Mouse (Mus musculus): ENCODE measurements around the gene Usp12. TPM values are rescaled to one million over a fixed set of nuclear protein-coding genes. Genes with fewer than 3 reads are reported as not detected.

The Usp12 gene
- polyA plus RNA-seq, 1 experiment from 2014 or later, result 12.1 TPM

GRCm38 (mm10) chr5:146770002-146770848, 24.6 kb downstream of the Usp12 start:
- no peak overlapping the region for H3K4me3 ChIP-seq (ENCODE audit: low read depth, low read length)
- ATAC-seq (ENCODE audit: low FRiP score) (no peak), DNase-seq (ENCODE audit: low spot score, missing footprints) (no peak)
- no peaks in the 10 kb centered on the region for H3K9me3 ChIP-seq (ENCODE audit: control insufficient read depth, low read length)
- no peak overlapping the region for H3K4me2 ChIP-seq
- H3K27ac ChIP-seq (ENCODE audit: low read depth, low read length), result no peak overlapping the region
- H3K9ac ChIP-seq (ENCODE audit: low read length), result no peak overlapping the region
- 72% methylated on average over 15 of the region's 15 CpGs for WGBS
- no peaks in the 10 kb centered on the region for H3K27me3 ChIP-seq (ENCODE audit: control insufficient read depth, insufficient read depth, low read length)
- peaks cover 4% of the 10 kb centered on the region; the same call in 1 of the 2 replicates for H3K4me1 ChIP-seq (ENCODE audit: control insufficient read depth, insufficient read depth, low read length)
- no peaks in the 10 kb centered on the region; the same call in 1 of the 2 replicates for H3K36me3 ChIP-seq (ENCODE audit: control insufficient read depth, insufficient read depth, low read length)

DNA sequence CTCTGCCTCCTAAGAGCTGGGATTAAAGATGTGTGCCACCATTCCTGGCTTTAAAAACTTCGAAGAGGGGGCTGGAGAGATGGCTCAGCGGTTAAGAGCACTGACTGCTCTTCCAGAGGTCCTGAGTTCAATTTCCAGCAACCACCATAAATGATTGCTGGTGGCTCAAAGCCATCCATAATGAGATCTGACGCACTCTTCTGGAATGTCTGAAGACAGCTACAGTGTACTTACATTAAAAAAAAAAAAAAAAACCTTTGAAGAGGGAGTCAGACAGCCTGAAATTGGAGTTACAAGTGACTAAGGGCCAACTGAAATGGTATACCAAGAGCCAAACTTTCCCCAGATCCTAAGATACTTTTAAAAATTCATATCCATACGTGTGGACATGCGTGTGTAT, 29.0 kb downstream of the Usp12 start:
- WGBS, result 94% methylated on average over 5 of the region's 5 CpGs

GRCm38 (mm10) chr5:146759159-146759558, 35.6 kb downstream of the Usp12 start:
- DNase-seq (ENCODE audit: low spot score, missing footprints) (no peak), ATAC-seq (ENCODE audit: low FRiP score) (no peak)
- Histone ChIP-seq H3K4me2 (no peak overlapping the region), H3K4me3 (ENCODE audit: low read depth, low read length) (no peak overlapping the region), H3K36me3 (ENCODE audit: control insufficient read depth, insufficient read depth, low read length) (peaks cover under 1% of the 10 kb centered on the region; the same call in 1 of the 2 replicates), H3K4me1 (ENCODE audit: control insufficient read depth, insufficient read depth, low read length) (no peaks in the 10 kb centered on the region), H3K27ac (ENCODE audit: low read depth, low read length) (no peak overlapping the region), H3K27me3 (ENCODE audit: control insufficient read depth, insufficient read depth, low read length) (no peaks in the 10 kb centered on the region), H3K9ac (ENCODE audit: low read length) (no peak overlapping the region), H3K9me3 (ENCODE audit: control insufficient read depth, low read length) (no peaks in the 10 kb centered on the region)
- 70% methylated on average over 6 of the region's 6 CpGs for WGBS

More for the DNA sequence above, 29.0 kb downstream of the Usp12 start:
- ATAC-seq (ENCODE audit: low FRiP score), result no peak
- no peak for DNase-seq (ENCODE audit: low spot score, missing footprints)
- Histone ChIP-seq H3K9ac (ENCODE audit: low read length) (no peak overlapping the region), H3K9me3 (ENCODE audit: control insufficient read depth, low read length) (no peaks in the 10 kb centered on the region), H3K27ac (ENCODE audit: low read depth, low read length) (no peak overlapping the region), H3K4me1 (ENCODE audit: control insufficient read depth, insufficient read depth, low read length) (no peaks in the 10 kb centered on the region), H3K36me3 (ENCODE audit: control insufficient read depth, insufficient read depth, low read length) (no peaks in the 10 kb centered on the region; the same call in 1 of the 2 replicates), H3K4me3 (ENCODE audit: low read depth, low read length) (no peak overlapping the region), H3K4me2 (no peak overlapping the region), H3K27me3 (ENCODE audit: control insufficient read depth, insufficient read depth, low read length) (no peaks in the 10 kb centered on the region)

DNA sequence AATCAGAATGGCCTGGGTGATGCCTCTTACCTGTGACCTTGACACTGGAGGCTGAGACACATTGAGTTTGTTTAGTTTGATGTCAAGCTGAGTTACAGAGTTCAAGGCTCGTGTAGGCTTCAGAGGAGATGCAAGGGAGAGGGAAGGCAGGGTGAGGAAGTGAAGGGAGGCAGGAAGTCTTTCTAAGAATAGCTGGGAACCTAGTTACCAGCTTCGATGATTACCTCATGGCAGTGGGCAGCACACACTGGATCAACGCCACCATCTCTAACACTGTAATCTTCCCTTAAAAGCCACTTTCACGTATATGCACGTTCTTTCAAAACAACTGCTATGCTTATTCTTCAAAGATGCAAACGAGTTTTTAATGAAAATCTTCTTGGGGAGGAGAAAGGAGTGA, 36.9 kb downstream of the Usp12 start:
- H3K27me3 ChIP-seq (ENCODE audit: control insufficient read depth, insufficient read depth, low read length), result no peaks in the 10 kb centered on the region
- H3K4me3 ChIP-seq (ENCODE audit: low read depth, low read length), result no peak overlapping the region
- H3K9me3 ChIP-seq (ENCODE audit: control insufficient read depth, low read length), result no peaks in the 10 kb centered on the region
- DNase-seq (ENCODE audit: low spot score, missing footprints) (no peak), ATAC-seq (ENCODE audit: low FRiP score) (no peak)
- peaks cover 5% of the 10 kb centered on the region; the same call in 1 of the 2 replicates for H3K36me3 ChIP-seq (ENCODE audit: control insufficient read depth, insufficient read depth, low read length)
- H3K4me2 ChIP-seq, result no peak overlapping the region
- WGBS, result 85% methylated on average over 6 of the region's 6 CpGs
- no peak overlapping the region for H3K27ac ChIP-seq (ENCODE audit: low read depth, low read length)
- H3K4me1 ChIP-seq (ENCODE audit: control insufficient read depth, insufficient read depth, low read length), result no peaks in the 10 kb centered on the region
- H3K9ac ChIP-seq (ENCODE audit: low read length), result no peak overlapping the region

- no peak for ATAC-seq (ENCODE audit: low FRiP score)
- WGBS, result 85% methylated on average over 5 of the region's 5 CpGs
- H3K36me3 ChIP-seq (ENCODE audit: control insufficient read depth, insufficient read depth, low read length), result peaks cover 5% of the 10 kb centered on the region; the same call in 1 of the 2 replicates
These were observed 37.5 kb downstream of the Usp12 start for GRCm38 (mm10) chr5:146757316-146757715.

GRCm38 (mm10) chr5:146753181-146753580, 41.6 kb downstream of the Usp12 start:
- Histone ChIP-seq H3K4me2 (no peak overlapping the region), H3K36me3 (ENCODE audit: control insufficient read depth, insufficient read depth, low read length) (peaks cover 7% of the 10 kb centered on the region; the same call in 1 of the 2 replicates)
- no peak for DNase-seq (ENCODE audit: low spot score, missing footprints)

More at GRCm38 (mm10) chr5:146757316-146757715, 37.5 kb downstream of the Usp12 start:
- Histone ChIP-seq H3K4me1 (ENCODE audit: control insufficient read depth, insufficient read depth, low read length) (no peaks in the 10 kb centered on the region), H3K4me3 (ENCODE audit: low read depth, low read length) (no peak overlapping the region), H3K9me3 (ENCODE audit: control insufficient read depth, low read length) (no peaks in the 10 kb centered on the region), H3K27ac (ENCODE audit: low read depth, low read length) (no peak overlapping the region), H3K27me3 (ENCODE audit: control insufficient read depth, insufficient read depth, low read length) (no peaks in the 10 kb centered on the region), H3K4me2 (no peak overlapping the region), H3K9ac (ENCODE audit: low read length) (no peak overlapping the region)
- no peak for DNase-seq (ENCODE audit: low spot score, missing footprints)

GRCm38 (mm10) chr5:146750958-146751357, 43.8 kb downstream of the Usp12 start:
- no peak overlapping the region for H3K4me3 ChIP-seq (ENCODE audit: low read depth, low read length)
- no peaks in the 10 kb centered on the region for H3K9me3 ChIP-seq (ENCODE audit: control insufficient read depth, low read length)
- H3K27ac ChIP-seq (ENCODE audit: low read depth, low read length), result no peak overlapping the region
- H3K27me3 ChIP-seq (ENCODE audit: control insufficient read depth, insufficient read depth, low read length), result no peaks in the 10 kb centered on the region
- H3K36me3 ChIP-seq (ENCODE audit: control insufficient read depth, insufficient read depth, low read length), result peaks cover 7% of the 10 kb centered on the region; the same call in 1 of the 2 replicates
- ATAC-seq (ENCODE audit: low FRiP score), result no peak
- DNase-seq (ENCODE audit: low spot score, missing footprints), result no peak
- H3K4me1 ChIP-seq (ENCODE audit: control insufficient read depth, insufficient read depth, low read length), result no peaks in the 10 kb centered on the region
- WGBS, result 84% methylated on average over 7 of the region's 7 CpGs
- H3K4me2 ChIP-seq, result no peak overlapping the region
- H3K9ac ChIP-seq (ENCODE audit: low read length), result no peak overlapping the region

More at GRCm38 (mm10) chr5:146753181-146753580, 41.6 kb downstream of the Usp12 start:
- H3K27me3 ChIP-seq (ENCODE audit: control insufficient read depth, insufficient read depth, low read length), result no peaks in the 10 kb centered on the region
- no peak overlapping the region for H3K9ac ChIP-seq (ENCODE audit: low read length)
- ATAC-seq (ENCODE audit: low FRiP score), result no peak
- WGBS, result 96% methylated on average over 8 of the region's 8 CpGs
- H3K4me1 ChIP-seq (ENCODE audit: control insufficient read depth, insufficient read depth, low read length), result no peaks in the 10 kb centered on the region
- H3K9me3 ChIP-seq (ENCODE audit: control insufficient read depth, low read length), result no peaks in the 10 kb centered on the region
- H3K27ac ChIP-seq (ENCODE audit: low read depth, low read length), result no peak overlapping the region
- H3K4me3 ChIP-seq (ENCODE audit: low read depth, low read length), result no peak overlapping the region

- WGBS, result 89% methylated on average over 7 of the region's 7 CpGs
- DNase-seq (ENCODE audit: low spot score, missing footprints), result no peak
- peaks cover 7% of the 10 kb centered on the region; the same call in 1 of the 2 replicates for H3K36me3 ChIP-seq (ENCODE audit: control insufficient read depth, insufficient read depth, low read length)
These were observed 44.5 kb downstream of the Usp12 start for GRCm38 (mm10) chr5:146750273-146750672.

GRCm38 (mm10) chr5:146749857-146750256, 44.9 kb downstream of the Usp12 start:
- Histone ChIP-seq H3K36me3 (ENCODE audit: control insufficient read depth, insufficient read depth, low read length) (peaks cover 7% of the 10 kb centered on the region; the same call in 1 of the 2 replicates), H3K4me1 (ENCODE audit: control insufficient read depth, insufficient read depth, low read length) (no peaks in the 10 kb centered on the region), H3K4me2 (no peak overlapping the region), H3K27ac (ENCODE audit: low read depth, low read length) (no peak overlapping the region), H3K9me3 (ENCODE audit: control insufficient read depth, low read length) (no peaks in the 10 kb centered on the region), H3K4me3 (ENCODE audit: low read depth, low read length) (no peak overlapping the region), H3K27me3 (ENCODE audit: control insufficient read depth, insufficient read depth, low read length) (no peaks in the 10 kb centered on the region), H3K9ac (ENCODE audit: low read length) (no peak overlapping the region)
- DNase-seq (ENCODE audit: low spot score, missing footprints) (no peak), ATAC-seq (ENCODE audit: low FRiP score) (no peak)
- 87% methylated on average over 5 of the region's 5 CpGs for WGBS

More at GRCm38 (mm10) chr5:146750273-146750672, 44.5 kb downstream of the Usp12 start:
- H3K27ac ChIP-seq (ENCODE audit: low read depth, low read length), result no peak overlapping the region
- no peak overlapping the region for H3K4me2 ChIP-seq
- H3K9me3 ChIP-seq (ENCODE audit: control insufficient read depth, low read length), result no peaks in the 10 kb centered on the region
- no peaks in the 10 kb centered on the region for H3K4me1 ChIP-seq (ENCODE audit: control insufficient read depth, insufficient read depth, low read length)
- no peaks in the 10 kb centered on the region for H3K27me3 ChIP-seq (ENCODE audit: control insufficient read depth, insufficient read depth, low read length)
- H3K4me3 ChIP-seq (ENCODE audit: low read depth, low read length), result no peak overlapping the region
- H3K9ac ChIP-seq (ENCODE audit: low read length), result no peak overlapping the region
- no peak for ATAC-seq (ENCODE audit: low FRiP score)
